Mouse (Mus musculus): Measurements from ENCODE around the gene Tet1. TPM values are rescaled to one million over a fixed set of nuclear protein-coding genes. Genes with fewer than 3 reads are reported as not detected.

The Tet1 gene
- total RNA-seq, 1 experiment from 2014 or later, result 0.10 TPM

GRCm38 (mm10) chr10:62856690-62857290 lies 52.0 kb downstream of the Tet1 start:
- no peak for ATAC-seq (replicated peaks; ENCODE audit: insufficient number of reproducible peaks, low FRiP score, low TSS enrichment, poor library complexity, severe bottlenecking)

- no peak for ATAC-seq (replicated peaks; ENCODE audit: insufficient number of reproducible peaks, low FRiP score, low TSS enrichment, poor library complexity, severe bottlenecking)
Observed at GRCm38 (mm10) chr10:62854992-62855391, 53.8 kb downstream of the Tet1 start.

- ATAC-seq (replicated peaks; ENCODE audit: insufficient number of reproducible peaks, low FRiP score, low TSS enrichment, poor library complexity, severe bottlenecking), result no peak
Observed at GRCm38 (mm10) chr10:62854581-62854980, 54.2 kb downstream of the Tet1 start.

- ATAC-seq (replicated peaks; ENCODE audit: insufficient number of reproducible peaks, low FRiP score, low TSS enrichment, poor library complexity, severe bottlenecking), result no peak
Observed at GRCm38 (mm10) chr10:62851578-62851977, 57.2 kb downstream of the Tet1 start.

- no peak for ATAC-seq (replicated peaks; ENCODE audit: insufficient number of reproducible peaks, low FRiP score, low TSS enrichment, poor library complexity, severe bottlenecking)
Observed at GRCm38 (mm10) chr10:62851025-62851424, 57.8 kb downstream of the Tet1 start.

- no peak for ATAC-seq (replicated peaks; ENCODE audit: insufficient number of reproducible peaks, low FRiP score, low TSS enrichment, poor library complexity, severe bottlenecking)
Observed at GRCm38 (mm10) chr10:62848783-62849182, 60.0 kb downstream of the Tet1 start.

GRCm38 (mm10) chr10:62847069-62847626 lies 61.6 kb downstream of the Tet1 start:
- no peak for ATAC-seq (replicated peaks; ENCODE audit: insufficient number of reproducible peaks, low FRiP score, low TSS enrichment, poor library complexity, severe bottlenecking)

GRCm38 (mm10) chr10:62843787-62844491 lies 64.9 kb downstream of the Tet1 start:
- ATAC-seq (replicated peaks; ENCODE audit: insufficient number of reproducible peaks, low FRiP score, low TSS enrichment, poor library complexity, severe bottlenecking), result no peak

- ATAC-seq (replicated peaks; ENCODE audit: insufficient number of reproducible peaks, low FRiP score, low TSS enrichment, poor library complexity, severe bottlenecking), result no peak
Observed at GRCm38 (mm10) chr10:62841901-62842447, 66.8 kb downstream of the Tet1 start.

- ATAC-seq (replicated peaks; ENCODE audit: insufficient number of reproducible peaks, low FRiP score, low TSS enrichment, poor library complexity, severe bottlenecking), result no peak
Observed at GRCm38 (mm10) chr10:62840687-62841086, 68.1 kb downstream of the Tet1 start.

- ATAC-seq (replicated peaks; ENCODE audit: insufficient number of reproducible peaks, low FRiP score, low TSS enrichment, poor library complexity, severe bottlenecking), result no peak
Observed at GRCm38 (mm10) chr10:62837987-62838386, 70.8 kb downstream of the Tet1 start.

- ATAC-seq (replicated peaks; ENCODE audit: insufficient number of reproducible peaks, low FRiP score, low TSS enrichment, poor library complexity, severe bottlenecking), result no peak
Observed at GRCm38 (mm10) chr10:62832783-62833182, 76.0 kb downstream of the Tet1 start.

- no peak for ATAC-seq (replicated peaks; ENCODE audit: insufficient number of reproducible peaks, low FRiP score, low TSS enrichment, poor library complexity, severe bottlenecking)
Observed at GRCm38 (mm10) chr10:62831546-62831945, 77.2 kb downstream of the Tet1 start.

- no peak for ATAC-seq (replicated peaks; ENCODE audit: insufficient number of reproducible peaks, low FRiP score, low TSS enrichment, poor library complexity, severe bottlenecking)
Observed at GRCm38 (mm10) chr10:62824474-62824873, 84.3 kb downstream of the Tet1 start.

GRCm38 (mm10) chr10:62823431-62823830 lies 85.4 kb downstream of the Tet1 start:
- ATAC-seq (replicated peaks; ENCODE audit: insufficient number of reproducible peaks, low FRiP score, low TSS enrichment, poor library complexity, severe bottlenecking), result no peak

GRCm38 (mm10) chr10:62810010-62810409 lies 98.8 kb downstream of the Tet1 start:
- no peak for ATAC-seq (replicated peaks; ENCODE audit: insufficient number of reproducible peaks, low FRiP score, low TSS enrichment, poor library complexity, severe bottlenecking)

- ATAC-seq (replicated peaks; ENCODE audit: insufficient number of reproducible peaks, low FRiP score, low TSS enrichment, poor library complexity, severe bottlenecking), result no peak
Observed at GRCm38 (mm10) chr10:62808766-62809165, 100.0 kb downstream of the Tet1 start.

GRCm38 (mm10) chr10:62808316-62808715 lies 100.5 kb downstream of the Tet1 start:
- no peak for ATAC-seq (replicated peaks; ENCODE audit: insufficient number of reproducible peaks, low FRiP score, low TSS enrichment, poor library complexity, severe bottlenecking)

- no peak for ATAC-seq (replicated peaks; ENCODE audit: insufficient number of reproducible peaks, low FRiP score, low TSS enrichment, poor library complexity, severe bottlenecking)
Observed at GRCm38 (mm10) chr10:62804106-62804505, 104.7 kb downstream of the Tet1 start.

GRCm38 (mm10) chr10:62803296-62803695 lies 105.5 kb downstream of the Tet1 start:
- ATAC-seq (replicated peaks; ENCODE audit: insufficient number of reproducible peaks, low FRiP score, low TSS enrichment, poor library complexity, severe bottlenecking), result no peak
